Mouse (Mus musculus) heart, postnatal 0 days (tissue): ENCODE measurements around the gene Bcorl1.

ENCODE experiments used
- CTCF ChIP-seq: IDR thresholded peaks from 2 replicates; pipeline ENCODE4 v1.5.1; 2016; ENCODE audit warnings: antibody characterized with exemption, control low read depth, low read depth
- EP300 ChIP-seq: IDR thresholded peaks from 2 replicates; pipeline ENCODE4 v1.6.1; 2016; ENCODE audit warnings: antibody characterized with exemption, low read depth

GRCm38 (mm10) chrX:48365836-48366577, 24.8 kb downstream of the Bcorl1 start:
- TF ChIP-seq CTCF (no peak), EP300 (no peak)
